Mouse (Mus musculus) c-Kit-positive CD71-positive TER-119-negative erythroid progenitor cells, embryonic 14.5 days (primary cell): ENCODE results near the gene B3galnt1.
"Not testable (repeated sequence)": the region's sequence is repeated elsewhere in the genome, so short reads cannot be mapped to it uniquely, and the experiment has no call there.

ENCODE experiments used
- DNase-seq: peaks from one replicate; pipeline ENCODE4 v3.0.0-alpha.2; 2013; ENCODE audit warnings: low read depth

The B3galnt1 gene

DNA sequence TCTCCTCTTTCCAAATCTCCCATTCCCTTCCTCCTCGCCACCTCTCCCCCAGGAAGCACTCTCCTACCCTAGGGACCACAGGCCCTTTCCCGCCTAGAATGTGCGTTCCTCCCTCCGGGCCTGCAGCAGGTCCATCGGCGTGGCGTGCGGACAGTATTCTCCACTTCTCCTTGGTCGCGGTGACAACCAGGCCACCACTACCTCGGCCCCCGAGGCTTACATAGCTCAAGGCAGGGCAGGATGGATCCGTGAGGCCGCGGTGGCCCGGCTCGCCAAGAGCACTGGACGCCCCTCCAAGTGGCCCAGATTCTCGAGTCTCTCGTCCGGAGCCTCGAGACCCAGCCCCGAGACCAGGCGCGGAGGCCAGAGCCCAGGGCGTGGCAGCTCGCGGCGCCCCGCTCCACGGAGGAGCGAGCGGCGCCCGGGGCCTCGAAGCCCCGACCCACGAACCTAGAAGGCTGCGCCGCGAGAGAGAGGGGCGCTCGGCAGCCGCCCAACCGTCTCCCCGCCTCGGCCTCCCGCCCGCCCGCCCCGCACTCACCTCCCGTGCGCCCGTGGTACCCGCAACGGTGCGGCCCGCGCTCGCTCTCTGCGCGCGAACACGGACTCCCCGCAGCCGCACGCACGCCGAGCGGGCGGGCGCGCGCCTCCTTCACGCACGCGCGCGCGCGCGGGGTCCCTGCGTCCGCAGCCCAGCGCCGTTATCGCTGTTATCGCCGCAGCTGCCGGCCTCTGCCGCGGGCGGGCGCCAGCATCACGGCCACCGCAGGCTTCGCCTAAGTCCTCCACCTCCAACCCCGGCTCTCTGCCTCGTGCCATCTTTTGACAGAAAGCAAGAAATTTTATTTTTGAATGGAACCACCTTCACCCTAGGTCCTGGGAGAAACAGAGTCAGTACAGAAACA is at the start of gene B3galnt1:
B3galnt1 (minus strand) TSS at position 700 of the 905 bp plus-strand sequence.
- DNase-seq = no peak

DNA sequence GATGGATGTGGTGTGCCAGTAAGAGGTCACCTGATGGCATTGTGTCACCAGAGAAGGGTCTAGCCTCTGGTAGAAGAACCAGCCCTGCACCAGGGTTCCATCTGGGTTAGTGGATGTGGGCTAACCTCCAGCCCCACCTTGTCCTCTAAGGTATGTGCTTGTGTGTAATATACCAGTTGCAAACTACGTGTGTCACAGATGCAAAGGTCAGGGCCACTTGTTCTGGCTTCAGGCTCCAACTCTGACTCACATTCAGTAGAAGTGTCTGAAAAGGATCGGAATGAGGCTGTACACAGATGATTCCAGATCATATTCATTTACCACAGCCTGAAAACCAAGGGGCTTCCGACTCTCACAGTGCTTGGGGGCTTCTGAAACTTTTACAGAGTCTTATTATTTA is 35.8 kb upstream of the B3galnt1 start:
- no peak for DNase-seq

DNA sequence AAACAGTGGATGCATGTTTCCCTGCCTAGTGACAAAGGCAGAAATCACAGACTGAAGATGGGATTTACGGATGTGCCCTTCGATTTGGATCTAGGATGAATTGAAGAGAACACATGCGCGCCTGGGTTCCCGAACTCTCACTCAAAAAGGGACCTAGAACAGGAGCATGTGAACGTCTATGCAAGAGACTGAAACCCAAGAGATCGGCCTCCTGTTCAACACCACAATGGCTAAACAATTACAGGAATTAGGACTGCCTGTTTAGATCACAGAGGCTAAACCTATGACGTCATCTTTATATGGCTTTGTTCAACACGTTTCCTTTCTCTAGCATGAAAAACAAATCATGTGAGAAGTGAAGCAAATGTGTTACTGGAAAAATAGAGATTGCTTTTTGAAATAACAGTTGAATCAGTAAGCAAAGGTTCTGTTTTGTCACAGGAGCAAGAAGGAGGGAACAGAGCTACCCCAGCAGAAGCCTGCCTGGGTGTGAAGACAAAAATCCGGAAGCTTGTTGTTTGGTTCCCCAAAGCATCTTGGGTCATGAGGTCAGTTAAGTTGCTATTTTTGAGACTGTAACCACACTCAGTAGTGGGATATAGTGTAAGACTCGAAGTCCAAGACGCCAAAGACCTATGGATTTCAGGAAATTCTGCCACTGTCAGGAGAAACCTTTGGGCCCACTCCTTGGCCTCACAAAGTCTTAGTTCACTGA is 35.1 kb upstream of the B3galnt1 start:
- no peak for DNase-seq

DNA sequence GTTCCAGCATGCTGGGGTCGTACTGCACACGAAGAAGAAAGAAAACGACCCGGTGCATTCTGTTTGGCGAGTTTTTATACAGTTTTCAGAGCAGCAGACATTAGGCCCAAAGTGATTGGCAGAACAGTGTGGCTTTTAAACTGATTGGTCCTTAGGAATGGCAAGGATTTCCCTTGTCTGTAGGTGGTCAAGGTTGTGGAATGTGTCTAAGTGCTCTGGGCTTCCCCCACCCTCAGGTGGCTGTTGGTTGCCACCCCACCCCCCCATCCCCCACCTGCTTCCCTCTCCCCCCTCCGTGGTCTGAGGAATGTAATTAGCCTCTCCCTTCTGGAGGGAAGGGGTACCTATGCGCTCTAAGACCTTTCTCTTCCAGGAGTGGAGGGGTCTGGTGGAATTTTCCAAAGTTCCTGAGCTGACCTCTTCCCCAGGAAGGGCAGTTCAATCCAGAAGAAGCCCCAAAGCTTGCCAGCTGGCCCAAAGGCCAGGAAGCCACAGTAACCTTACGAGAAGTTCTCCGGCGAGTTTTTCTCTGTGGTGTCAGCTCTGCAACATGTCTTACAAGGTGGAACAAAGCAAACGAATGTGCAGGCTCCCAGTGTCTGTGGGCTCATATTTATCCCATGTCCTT is 28.3 kb upstream of the B3galnt1 start:
- DNase-seq = no peak

DNA sequence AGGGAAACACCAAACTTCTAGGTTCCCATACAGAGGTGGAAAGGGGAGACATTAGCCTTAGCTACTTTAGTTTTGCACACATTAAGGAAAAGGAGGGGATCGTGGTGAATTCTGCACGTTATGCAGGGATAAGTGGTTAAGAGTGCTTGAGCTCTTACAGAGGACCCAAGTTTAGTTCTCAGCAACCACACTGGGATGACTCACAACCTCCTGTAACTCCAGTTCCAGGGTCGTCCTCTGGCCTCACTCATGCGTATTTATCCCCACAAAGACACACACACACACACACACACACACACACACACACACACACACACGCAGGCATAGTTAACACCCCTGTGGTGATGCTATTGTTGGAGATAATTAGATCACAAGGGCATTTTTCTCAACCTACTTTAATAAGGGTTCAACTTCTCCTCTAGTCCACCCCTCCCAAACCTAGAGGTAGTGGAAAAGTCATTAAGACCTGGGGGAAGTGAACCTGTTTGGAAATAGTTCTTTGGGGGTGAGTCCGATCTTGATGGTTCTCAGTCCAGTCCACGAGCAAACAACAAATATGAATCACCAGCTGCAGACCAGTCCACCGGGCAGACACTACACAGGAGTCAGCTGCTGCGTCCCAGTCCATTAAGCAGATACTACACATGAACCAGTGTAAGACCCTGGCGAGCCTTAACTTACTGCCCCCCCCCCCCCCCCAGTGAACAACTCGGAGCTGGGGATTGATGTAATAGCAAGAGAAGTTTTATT is 27.6 kb upstream of the B3galnt1 start:
- no peak for DNase-seq

DNA sequence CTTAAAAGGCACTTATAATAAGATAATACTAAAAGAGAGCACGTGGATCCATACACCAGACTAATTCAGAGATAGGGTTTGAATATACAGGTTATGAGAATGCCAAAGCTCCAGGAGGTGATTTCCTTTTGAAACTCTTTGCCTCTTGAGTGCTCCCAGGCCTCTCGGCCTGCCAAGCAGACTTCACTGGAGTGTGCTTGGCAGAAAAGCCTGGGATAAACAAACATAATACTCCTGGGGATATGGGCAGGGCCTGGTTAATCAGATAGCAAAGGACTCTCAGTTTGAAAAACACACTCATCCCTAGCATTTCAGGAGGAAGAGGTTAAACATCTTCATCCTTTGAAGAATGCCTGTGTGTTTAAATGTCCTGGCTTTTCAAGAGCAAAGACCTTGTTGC is 25.4 kb upstream of the B3galnt1 start:
- no peak for DNase-seq

DNA sequence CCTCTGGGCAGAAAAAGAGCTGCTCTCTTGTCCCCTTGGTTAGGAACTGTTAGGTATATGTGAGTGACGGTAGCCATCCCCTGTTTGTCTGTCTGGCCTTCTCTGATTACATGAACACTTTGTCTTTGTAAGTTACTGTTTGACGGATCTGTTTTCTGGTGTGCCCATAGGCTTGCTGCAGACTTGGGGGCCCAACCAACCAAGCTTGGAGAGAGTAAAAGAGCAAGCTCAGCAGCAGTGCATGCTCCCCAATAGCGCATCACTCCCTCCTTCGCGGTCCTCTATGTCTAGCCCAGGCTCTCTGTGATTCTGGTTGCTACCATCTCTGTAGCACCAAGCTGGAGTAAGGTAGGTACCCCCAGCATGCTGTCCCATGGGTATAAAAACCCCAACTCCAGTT is 9.1 kb upstream of the B3galnt1 start:
- DNase-seq = no peak

DNA sequence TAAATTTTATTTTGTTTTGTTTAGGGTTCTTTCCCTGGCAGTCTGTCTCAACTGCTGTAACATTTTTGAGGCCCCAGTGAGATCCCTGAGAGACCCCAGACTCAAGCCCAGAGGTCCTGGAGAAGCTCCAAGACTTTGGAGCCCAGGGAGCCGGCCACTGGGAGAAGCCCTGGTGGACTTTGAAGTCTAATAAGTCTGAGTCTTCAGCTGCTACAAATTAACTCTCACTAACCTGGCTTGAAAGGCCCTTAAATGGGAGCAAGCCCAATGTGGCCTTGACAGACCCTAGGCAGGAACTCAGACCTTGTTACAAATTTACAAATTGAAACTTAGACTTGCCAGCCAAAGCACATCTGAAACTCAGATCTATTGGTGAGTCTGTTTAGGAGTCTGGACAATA is 8.7 kb upstream of the B3galnt1 start:
- DNase-seq = no peak

DNA sequence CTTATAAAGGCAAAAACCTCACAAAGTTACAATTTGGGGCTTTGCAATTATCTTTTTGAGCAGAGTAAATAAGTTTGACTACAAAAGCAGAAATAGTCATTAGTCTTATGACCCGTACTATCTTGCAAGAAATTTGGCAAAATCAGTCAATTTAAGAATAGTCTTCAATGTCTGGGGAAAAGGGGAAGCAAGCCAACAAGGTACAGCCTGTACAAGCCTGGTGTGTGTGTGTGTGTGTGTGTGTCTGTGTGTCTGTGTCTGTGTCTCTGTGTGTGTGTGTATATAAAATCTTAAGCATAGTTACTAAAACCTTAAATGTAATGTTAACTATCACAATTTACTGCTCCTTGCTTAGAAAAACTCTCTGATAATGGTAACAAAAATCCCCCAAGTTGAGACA is 8.2 kb upstream of the B3galnt1 start:
- no peak for DNase-seq

DNA sequence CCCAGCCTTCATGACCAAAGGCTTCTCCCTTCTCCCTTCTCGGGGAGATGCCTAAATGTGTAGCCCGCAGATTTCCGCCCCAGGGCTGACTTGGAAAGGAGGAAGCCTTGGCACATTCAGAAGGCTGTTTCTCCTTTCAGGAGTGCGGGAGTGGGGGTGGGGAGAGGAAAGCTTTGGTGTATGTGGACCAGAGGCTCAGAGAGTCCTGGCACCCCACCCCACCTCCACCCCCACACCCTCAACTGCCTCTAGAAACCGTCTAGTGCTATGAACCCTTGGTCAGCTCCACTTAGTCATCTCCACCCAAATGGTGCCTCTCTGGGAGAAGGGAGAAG is 373 bp upstream of the B3galnt1 start:
- DNase-seq = no peak

DNA sequence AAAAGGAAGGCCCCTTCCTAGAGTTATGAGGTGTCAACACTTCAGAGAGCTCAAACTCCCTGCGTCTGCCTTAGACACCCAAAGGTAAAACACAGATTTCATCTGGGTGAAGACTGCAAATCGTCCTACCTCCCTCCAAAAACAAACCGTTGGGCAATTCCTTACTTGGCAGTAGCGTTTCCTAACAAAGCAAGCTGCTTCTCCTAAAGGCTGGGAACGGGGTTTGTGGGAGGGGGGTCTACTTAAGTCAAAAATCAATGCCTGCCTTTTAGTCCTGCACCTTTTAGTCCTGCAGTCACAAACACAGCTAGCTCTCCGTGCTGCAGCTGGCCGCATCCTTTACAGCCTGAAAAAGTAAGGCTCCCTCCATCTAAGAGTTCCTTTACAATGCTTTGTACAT is 944 bp downstream of the B3galnt1 start:
- DNase-seq = no peak

DNA sequence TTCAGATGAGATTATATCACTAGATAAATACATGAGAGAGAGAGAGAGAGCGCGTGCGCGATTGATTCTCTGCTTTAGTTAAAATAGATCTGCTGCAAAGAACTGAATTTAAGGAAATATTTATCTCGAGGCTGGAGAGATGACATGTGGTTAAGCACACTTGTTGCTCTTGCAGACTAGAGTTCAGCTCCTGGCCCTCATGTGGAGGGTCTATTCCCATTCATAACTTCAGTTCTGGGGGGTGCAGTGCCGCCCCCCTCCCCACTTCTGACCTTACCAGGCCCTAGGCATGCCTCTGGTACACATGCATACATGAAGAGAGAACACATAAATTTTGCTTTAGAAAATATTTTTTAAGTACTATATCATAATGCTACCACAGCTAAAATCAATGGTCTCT is 1.5 kb downstream of the B3galnt1 start:
- no peak for DNase-seq

DNA sequence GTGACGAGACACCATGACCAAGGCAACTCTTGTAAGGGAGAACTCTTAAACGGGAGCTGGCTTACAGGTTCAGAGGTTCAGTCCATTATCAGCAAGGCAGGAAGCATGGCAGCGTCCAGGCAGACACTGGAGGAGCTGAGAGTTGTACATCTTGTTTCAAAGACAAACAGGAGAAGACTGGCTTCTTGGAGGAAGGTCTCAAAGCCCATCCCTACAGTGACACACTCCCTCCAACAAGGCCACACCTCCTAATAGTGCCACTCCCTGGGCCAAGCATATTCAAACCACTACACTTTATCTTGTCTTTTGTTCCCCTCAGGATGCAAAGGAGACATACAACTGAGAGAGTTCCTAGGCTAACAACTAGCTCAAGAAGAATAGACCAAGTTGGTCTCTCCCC is 2.6 kb downstream of the B3galnt1 start:
- DNase-seq = no peak

DNA sequence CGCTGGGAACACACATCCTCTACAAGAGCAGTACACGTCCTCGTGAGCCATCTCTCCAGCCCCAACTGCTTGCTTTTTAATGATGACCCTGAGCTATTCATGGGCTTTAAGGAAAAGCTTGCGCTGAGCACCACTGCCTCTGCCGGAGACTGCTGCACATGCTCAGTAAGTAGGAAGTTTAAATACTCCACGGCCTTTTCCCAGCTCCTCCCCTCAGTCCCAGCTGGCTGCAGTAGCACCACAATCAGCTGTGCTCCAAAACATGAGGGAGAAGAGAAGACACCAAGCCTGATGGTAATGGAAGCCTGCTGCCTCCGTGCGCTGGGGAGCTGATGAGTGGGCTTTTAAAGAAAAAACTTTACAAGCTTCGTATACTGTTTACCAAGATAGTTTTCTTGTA is 4.7 kb downstream of the B3galnt1 start:
- DNase-seq = no peak

DNA sequence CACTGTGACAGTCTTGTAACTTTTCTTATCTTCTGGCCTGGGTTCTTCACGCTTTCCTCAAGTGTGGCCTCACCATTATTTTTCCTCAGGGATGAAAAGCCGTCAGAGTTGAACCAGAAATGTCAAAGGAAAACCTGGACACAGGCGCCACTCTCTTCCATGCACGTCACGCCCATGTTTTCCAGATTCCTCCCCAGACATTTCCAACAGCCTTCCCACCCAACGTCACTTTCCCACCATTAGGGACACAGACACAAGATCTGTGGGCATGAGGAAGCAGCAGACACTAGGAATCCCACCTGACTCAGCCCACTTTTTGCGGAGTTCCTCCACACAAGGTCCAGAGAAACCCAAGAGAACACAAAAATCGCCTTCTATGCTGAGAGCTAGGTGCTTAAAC is 5.3 kb downstream of the B3galnt1 start:
- no peak for DNase-seq

DNA sequence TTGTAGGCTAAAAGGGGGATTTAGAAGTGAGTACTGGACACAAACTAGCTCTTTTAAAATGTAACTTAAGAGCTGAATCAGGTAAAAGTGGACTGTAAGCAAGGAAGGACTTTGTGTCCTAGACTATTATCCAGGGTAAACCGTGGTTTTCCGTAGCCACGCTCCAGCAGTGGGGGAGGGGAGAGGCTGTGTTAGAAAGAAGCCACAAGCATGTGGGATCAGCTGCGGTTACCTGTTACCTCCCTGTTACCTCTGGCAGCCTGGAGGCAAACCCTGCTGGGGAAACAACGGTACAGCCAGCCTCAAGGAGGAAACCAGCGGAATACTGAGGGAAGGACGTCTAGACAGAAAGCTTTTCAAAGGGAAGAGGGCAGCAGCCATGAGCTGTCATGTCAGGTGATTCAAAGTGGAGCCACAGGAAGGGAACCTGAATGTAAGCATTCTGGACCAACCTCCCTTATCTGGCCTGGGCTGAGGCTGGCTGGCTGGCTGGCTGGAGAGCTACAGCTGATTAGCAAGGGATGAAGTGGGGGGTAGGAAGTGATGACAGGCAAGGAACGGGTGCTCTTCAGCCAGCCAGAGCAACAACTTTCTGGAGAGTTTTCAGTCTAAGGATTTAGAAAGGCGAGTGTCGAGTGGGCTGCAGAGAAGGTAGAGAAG is 10.5 kb downstream of the B3galnt1 start:
- DNase-seq = no peak

DNA sequence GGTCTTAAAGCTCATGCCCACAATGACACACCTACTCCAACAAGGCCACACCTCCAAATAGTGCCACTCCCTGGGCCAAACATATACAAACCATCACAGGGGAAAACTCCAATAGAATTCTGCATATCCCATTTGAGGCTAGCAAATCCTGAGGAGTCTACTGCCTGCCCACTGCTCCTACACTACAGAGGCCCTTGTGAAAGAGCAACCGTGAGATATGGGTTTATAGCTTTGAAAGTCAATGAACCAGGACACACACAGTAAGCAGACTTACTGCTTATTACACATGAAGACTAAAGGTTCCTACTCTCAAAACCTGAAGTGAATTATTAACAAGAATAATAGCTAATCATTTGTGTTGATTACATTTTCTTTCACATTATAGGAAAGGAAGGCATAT is 15.0 kb downstream of the B3galnt1 start:
- DNase-seq = no peak

DNA sequence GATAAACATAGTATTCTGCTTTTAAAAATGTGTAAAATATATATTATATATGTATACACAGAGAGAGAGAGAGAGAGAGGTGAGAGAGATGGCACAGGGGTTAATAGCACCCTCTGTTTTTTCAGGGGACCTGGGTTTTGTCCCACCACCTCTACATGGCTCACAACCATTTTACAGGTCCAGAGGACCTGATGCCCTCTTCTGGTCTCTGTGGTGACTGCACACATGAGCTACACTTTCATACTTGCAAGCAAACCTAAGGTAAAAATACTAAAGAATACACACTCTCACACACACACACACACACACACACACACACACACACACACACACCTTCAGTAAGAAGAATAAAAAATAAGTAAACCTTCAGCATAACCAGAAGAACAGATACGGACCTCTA is 20.0 kb downstream of the B3galnt1 start:
- DNase-seq = no peak

DNA sequence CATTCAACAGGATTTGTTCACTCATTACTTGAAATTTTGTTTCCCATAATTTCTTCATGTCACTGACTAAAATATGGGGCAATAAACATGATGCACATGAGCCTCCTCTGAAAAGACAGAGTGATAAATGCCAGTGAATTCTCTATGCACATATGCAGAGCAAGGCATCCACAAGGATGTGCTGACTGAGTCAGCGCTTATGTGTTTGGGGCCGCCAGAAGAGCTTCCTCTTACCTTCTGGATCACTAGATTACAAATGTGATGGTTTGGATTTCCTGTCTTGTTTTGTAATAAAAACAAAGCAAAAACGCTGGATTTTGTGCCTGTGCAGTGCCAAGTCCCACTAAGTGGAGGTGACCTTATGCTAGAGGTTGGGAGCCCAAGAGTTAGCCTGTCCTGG is 22.0 kb downstream of the B3galnt1 start:
- no peak for DNase-seq

DNA sequence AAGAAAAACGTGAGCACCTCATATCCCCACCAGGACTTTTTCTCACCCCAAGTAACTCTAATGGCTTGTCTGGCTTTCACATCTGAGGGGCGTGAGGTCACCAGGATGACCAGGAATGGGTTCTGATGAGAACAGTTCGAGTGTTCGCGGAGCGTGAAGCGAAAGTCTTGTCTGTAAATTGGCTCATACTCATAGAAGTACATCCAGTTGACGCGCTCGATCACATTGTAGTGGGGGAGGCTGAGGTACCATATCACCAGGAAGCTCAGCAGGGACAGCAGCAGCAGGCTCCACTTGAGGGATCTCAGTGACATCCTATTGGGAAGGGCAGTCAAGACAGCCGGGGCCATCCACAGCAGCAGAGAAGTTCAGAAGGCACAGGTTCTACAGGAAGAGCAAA is 23.2 kb downstream of the B3galnt1 start:
- no peak for DNase-seq

DNA sequence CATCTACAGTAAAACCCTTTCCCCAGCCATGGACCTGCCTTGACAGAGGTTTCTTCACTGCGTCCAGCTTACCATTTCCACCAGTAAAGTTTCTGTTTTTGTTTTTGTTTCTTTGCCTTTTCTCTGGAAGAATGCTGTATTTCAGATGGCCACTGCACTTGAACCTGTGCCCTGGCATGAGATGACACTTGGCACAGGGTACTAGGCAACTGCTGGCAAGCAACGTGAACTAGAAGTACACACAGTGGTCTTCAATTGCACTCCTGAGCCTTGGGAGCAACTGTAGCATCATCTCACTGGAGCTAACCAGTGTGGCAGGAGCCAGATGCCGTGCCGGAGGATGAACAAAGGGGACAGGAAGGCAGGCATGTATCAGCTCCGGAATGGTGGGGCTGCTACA is 26.2 kb downstream of the B3galnt1 start:
- DNase-seq = no peak

DNA sequence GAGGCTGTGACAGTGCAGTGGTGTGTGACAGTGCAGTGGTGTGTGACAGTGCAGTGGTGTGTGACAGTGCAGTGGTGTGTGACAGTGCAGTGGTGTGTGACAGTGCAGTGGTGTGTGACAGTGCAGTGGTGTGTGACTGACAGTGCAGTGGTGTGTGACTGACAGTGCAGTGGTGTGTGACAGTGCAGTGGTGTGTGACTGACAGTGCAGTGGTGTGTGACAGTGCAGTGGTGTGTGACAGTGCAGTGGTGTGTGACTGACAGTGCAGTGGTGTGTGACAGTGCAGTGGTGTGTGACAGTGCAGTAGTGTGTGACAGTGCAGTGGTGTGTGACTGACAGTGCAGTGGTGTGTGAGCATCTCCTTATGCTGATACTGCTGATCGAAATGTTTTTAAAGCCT is 33.2 kb downstream of the B3galnt1 start:
- not testable (repeated sequence) for DNase-seq
